Mouse (Mus musculus): ENCODE data around the gene Unc80. TPM values are rescaled to one million over a fixed set of nuclear protein-coding genes. Genes with fewer than 3 reads are reported as not detected.
A peak's percentile ranks its signal among the peaks of the same experiment; 100 is the strongest.

Gene Unc80
- polyA plus RNA-seq, 1 experiment from 2014 or later = 6.3 TPM

DNA sequence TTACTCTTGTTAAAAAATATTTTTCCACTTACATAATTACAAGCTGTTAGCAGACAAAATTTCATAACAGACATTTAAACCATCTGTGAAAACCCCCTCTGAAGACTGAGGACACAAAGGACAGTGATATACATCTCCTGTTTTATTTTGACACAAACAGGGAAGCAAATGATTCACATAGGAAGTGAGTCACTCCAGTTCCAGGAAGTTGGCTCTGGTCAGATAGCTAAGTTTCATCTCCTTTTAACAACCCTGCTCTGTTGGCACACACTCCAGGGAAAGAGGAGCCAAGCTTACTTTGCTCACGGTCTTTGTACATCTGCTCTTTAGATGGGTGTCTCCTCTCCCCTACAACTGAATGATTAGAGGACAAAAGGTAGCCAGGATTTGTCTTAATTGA lies 181.8 kb downstream of the Unc80 start:
- DNase-seq (no peak), ATAC-seq (ENCODE audit: low FRiP score, low TSS enrichment) (no peak)
- no peak overlapping the region for H3K27ac ChIP-seq (replicated peaks; ENCODE audit: low read depth, low read length)
- no peaks in the 10 kb centered on the region for H3K9me3 ChIP-seq (ENCODE audit: control insufficient read depth, low read length)
- H3K4me1 ChIP-seq (ENCODE audit: control insufficient read depth, insufficient read depth, low read length) = 0 out of 2 replicates have a peak, but pooled peaks cover 1% of the 10 kb centered on the region
- H3K27me3 ChIP-seq (ENCODE audit: control insufficient read depth, insufficient read depth, low read length) = no peaks in the 10 kb centered on the region
- no peak overlapping the region for H3K4me2 ChIP-seq (ENCODE audit: low read length)
- no peak overlapping the region for H3K4me3 ChIP-seq (replicated peaks; ENCODE audit: low read depth, low read length)
- H3K36me3 ChIP-seq (ENCODE audit: control insufficient read depth, insufficient read depth, low read length) = no peaks in the 10 kb centered on the region
- 51% methylated on average over 1 of the region's 1 CpGs for WGBS
- H3K9ac ChIP-seq (replicated peaks; ENCODE audit: low read length) = no peak overlapping the region

GRCm38 (mm10) chr1:66655119-66655746 lies 187.1 kb downstream of the Unc80 start:
- ATAC-seq (ENCODE audit: low FRiP score, low TSS enrichment) = peak; percentile 91
- H3K4me1 ChIP-seq (ENCODE audit: control insufficient read depth, insufficient read depth, low read length) = 0 out of 2 replicates have a peak, but pooled peaks cover 6% of the 10 kb centered on the region
- no peaks in the 10 kb centered on the region for H3K36me3 ChIP-seq (ENCODE audit: control insufficient read depth, insufficient read depth, low read length)
- H3K4me2 ChIP-seq (ENCODE audit: low read length) = no peak overlapping the region; the same call in 1 of the 2 replicates
- H3K4me3 ChIP-seq (replicated peaks; ENCODE audit: low read depth, low read length) = no peak overlapping the region
- H3K27ac ChIP-seq (replicated peaks; ENCODE audit: low read depth, low read length) = peak overlapping the region; percentile 41; the same call in 1 of the 2 replicates
- no peak overlapping the region for H3K9ac ChIP-seq (replicated peaks; ENCODE audit: low read length)
- peak; percentile 72 for DNase-seq
- 32% methylated on average over 4 of the region's 4 CpGs for WGBS
- H3K27me3 ChIP-seq (ENCODE audit: control insufficient read depth, insufficient read depth, low read length) = no peaks in the 10 kb centered on the region
- no peaks in the 10 kb centered on the region for H3K9me3 ChIP-seq (ENCODE audit: control insufficient read depth, low read length)

DNA sequence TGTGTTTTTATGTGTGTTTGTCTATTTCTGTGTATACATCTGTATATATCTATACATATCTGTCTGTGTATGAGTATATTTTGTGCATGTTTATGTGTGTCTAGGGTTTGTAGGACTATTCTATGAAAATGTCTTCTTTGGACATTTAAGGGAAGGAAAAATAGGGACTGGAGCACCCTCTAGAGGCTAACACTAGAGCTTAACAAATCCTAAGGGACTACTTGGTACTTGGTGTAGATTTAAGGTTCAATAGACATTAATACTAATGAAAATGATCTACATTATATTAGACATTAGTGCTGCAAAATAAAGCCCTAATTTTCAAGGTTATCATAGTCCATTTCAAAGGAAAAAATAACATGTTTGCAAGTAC lies 187.6 kb downstream of the Unc80 start:
- no peaks in the 10 kb centered on the region for H3K27me3 ChIP-seq (ENCODE audit: control insufficient read depth, insufficient read depth, low read length)
- H3K4me1 ChIP-seq (ENCODE audit: control insufficient read depth, insufficient read depth, low read length) = 0 out of 2 replicates have a peak, but pooled peaks cover 6% of the 10 kb centered on the region
- H3K27ac ChIP-seq (replicated peaks; ENCODE audit: low read depth, low read length) = no peak overlapping the region
- peak; percentile 83 for DNase-seq
- no peak overlapping the region for H3K4me2 ChIP-seq (ENCODE audit: low read length)
- H3K9ac ChIP-seq (replicated peaks; ENCODE audit: low read length) = no peak overlapping the region
- H3K9me3 ChIP-seq (ENCODE audit: control insufficient read depth, low read length) = no peaks in the 10 kb centered on the region
- no peaks in the 10 kb centered on the region for H3K36me3 ChIP-seq (ENCODE audit: control insufficient read depth, insufficient read depth, low read length)
- ATAC-seq (ENCODE audit: low FRiP score, low TSS enrichment) = peak; percentile 66; the same call in 1 of the 2 replicates
- no peak overlapping the region for H3K4me3 ChIP-seq (replicated peaks; ENCODE audit: low read depth, low read length)

DNA sequence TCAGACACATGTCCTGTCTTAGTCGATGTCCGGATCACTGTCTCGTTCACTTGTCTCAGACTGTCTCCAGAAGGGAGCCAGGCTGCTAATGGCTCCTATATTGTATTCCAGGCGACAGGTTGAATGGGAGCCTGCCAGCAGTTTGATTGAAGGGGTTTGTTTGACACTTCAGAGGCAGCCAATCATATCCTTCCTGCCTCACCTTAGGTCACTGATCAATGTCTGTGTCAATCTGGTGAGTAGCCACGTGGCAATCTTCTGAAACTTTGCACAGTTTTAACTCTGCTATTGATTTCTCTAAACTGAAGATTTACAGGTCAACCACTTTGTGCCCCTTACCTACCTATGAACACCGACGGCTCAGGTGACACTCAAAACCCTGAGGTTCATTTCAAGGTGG lies 203.3 kb downstream of the Unc80 start:
- H3K36me3 ChIP-seq (ENCODE audit: control insufficient read depth, insufficient read depth, low read length) = no peaks in the 10 kb centered on the region
- H3K4me1 ChIP-seq (ENCODE audit: control insufficient read depth, insufficient read depth, low read length) = no peaks in the 10 kb centered on the region
- H3K4me2 ChIP-seq (ENCODE audit: low read length) = no peak overlapping the region
- WGBS = 71% methylated on average over 7 of the region's 7 CpGs
- no peak overlapping the region for H3K27ac ChIP-seq (replicated peaks; ENCODE audit: low read depth, low read length)
- H3K9ac ChIP-seq (replicated peaks; ENCODE audit: low read length) = no peak overlapping the region
- no peaks in the 10 kb centered on the region for H3K27me3 ChIP-seq (ENCODE audit: control insufficient read depth, insufficient read depth, low read length)
- no peaks in the 10 kb centered on the region for H3K9me3 ChIP-seq (ENCODE audit: control insufficient read depth, low read length)
- DNase-seq (no peak), ATAC-seq (ENCODE audit: low FRiP score, low TSS enrichment) (no peak)
- no peak overlapping the region for H3K4me3 ChIP-seq (replicated peaks; ENCODE audit: low read depth, low read length)

- H3K36me3 ChIP-seq (ENCODE audit: control insufficient read depth, insufficient read depth, low read length) = no peaks in the 10 kb centered on the region
- H3K27ac ChIP-seq (replicated peaks; ENCODE audit: low read depth, low read length) = no peak overlapping the region
- no peak overlapping the region for H3K4me2 ChIP-seq (ENCODE audit: low read length)
- DNase-seq = no peak
- no peak overlapping the region for H3K4me3 ChIP-seq (replicated peaks; ENCODE audit: low read depth, low read length)
- H3K27me3 ChIP-seq (ENCODE audit: control insufficient read depth, insufficient read depth, low read length) = no peaks in the 10 kb centered on the region
- WGBS = 90% methylated on average over 7 of the region's 7 CpGs
- no peak for ATAC-seq (ENCODE audit: low FRiP score, low TSS enrichment)
- no peaks in the 10 kb centered on the region for H3K9me3 ChIP-seq (ENCODE audit: control insufficient read depth, low read length)
- H3K9ac ChIP-seq (replicated peaks; ENCODE audit: low read length) = no peak overlapping the region
- no peaks in the 10 kb centered on the region for H3K4me1 ChIP-seq (ENCODE audit: control insufficient read depth, insufficient read depth, low read length)
Measured at GRCm38 (mm10) chr1:66672812-66673211, 204.6 kb downstream of the Unc80 start.

DNA sequence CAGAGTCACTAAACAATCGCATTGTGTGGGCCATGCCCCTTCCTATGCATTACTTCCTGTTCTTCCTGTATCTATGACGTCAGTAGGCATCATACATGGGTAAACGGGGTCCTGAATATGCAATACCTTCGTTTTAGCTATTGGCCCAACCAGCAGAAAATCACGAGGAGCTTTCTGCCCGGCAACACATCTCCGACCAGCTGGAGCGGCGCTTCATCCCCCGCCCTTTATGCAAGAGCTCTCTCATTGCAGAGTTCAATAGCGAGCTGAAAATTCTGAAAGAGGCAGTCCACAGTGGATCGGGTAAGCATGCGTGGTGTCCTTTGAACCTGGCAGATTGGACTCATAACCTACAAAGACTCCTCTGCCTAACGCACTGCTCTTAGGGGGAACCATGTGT lies 209.8 kb downstream of the Unc80 start:
- no peaks in the 10 kb centered on the region for H3K4me1 ChIP-seq (ENCODE audit: control insufficient read depth, insufficient read depth, low read length)
- H3K9ac ChIP-seq (replicated peaks; ENCODE audit: low read length) = no peak overlapping the region
- no peaks in the 10 kb centered on the region for H3K9me3 ChIP-seq (ENCODE audit: control insufficient read depth, low read length)
- H3K4me2 ChIP-seq (ENCODE audit: low read length) = no peak overlapping the region
- no peak overlapping the region for H3K27ac ChIP-seq (replicated peaks; ENCODE audit: low read depth, low read length)
- 68% methylated on average over 14 of the region's 14 CpGs for WGBS
- no peak overlapping the region for H3K4me3 ChIP-seq (replicated peaks; ENCODE audit: low read depth, low read length)
- no peak for DNase-seq
- no peak for ATAC-seq (ENCODE audit: low FRiP score, low TSS enrichment)
- no peaks in the 10 kb centered on the region for H3K36me3 ChIP-seq (ENCODE audit: control insufficient read depth, insufficient read depth, low read length)
- no peaks in the 10 kb centered on the region for H3K27me3 ChIP-seq (ENCODE audit: control insufficient read depth, insufficient read depth, low read length)

DNA sequence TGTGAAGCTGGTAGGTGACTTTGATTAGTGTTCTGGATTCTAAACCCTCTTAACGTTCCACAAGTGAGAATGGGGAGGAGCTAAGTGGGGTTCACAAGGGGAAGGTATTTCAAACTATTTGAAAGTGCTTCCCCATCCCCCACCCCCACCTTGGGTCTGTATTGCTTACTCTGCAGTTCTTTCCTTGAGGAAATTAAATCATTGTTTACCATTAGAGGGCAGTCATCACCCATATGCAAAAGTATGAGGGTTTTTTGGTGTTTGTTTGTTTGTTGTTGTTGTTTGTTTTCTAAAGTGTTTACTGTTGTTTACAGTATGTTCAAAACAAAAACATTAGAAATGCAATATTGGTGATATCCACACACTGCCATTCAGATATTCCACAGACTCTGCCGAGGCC lies 210.5 kb downstream of the Unc80 start:
- Histone ChIP-seq H3K4me2 (ENCODE audit: low read length) (no peak overlapping the region), H3K9me3 (ENCODE audit: control insufficient read depth, low read length) (no peaks in the 10 kb centered on the region), H3K4me1 (ENCODE audit: control insufficient read depth, insufficient read depth, low read length) (no peaks in the 10 kb centered on the region), H3K36me3 (ENCODE audit: control insufficient read depth, insufficient read depth, low read length) (no peaks in the 10 kb centered on the region), H3K27ac (replicated peaks; ENCODE audit: low read depth, low read length) (no peak overlapping the region), H3K27me3 (ENCODE audit: control insufficient read depth, insufficient read depth, low read length) (no peaks in the 10 kb centered on the region), H3K9ac (replicated peaks; ENCODE audit: low read length) (no peak overlapping the region), H3K4me3 (replicated peaks; ENCODE audit: low read depth, low read length) (no peak overlapping the region)
- peak; percentile 40 for DNase-seq
- 38% methylated on average over 2 of the region's 2 CpGs for whole genome bisulfite sequencing
- ATAC-seq (ENCODE audit: low FRiP score, low TSS enrichment) = no peak

GRCm38 (mm10) chr1:66682974-66683373 lies 214.8 kb downstream of the Unc80 start:
- WGBS = 92% methylated on average over 5 of the region's 5 CpGs
- Histone ChIP-seq H3K9me3 (ENCODE audit: control insufficient read depth, low read length) (no peaks in the 10 kb centered on the region), H3K4me1 (ENCODE audit: control insufficient read depth, insufficient read depth, low read length) (no peaks in the 10 kb centered on the region)

DNA sequence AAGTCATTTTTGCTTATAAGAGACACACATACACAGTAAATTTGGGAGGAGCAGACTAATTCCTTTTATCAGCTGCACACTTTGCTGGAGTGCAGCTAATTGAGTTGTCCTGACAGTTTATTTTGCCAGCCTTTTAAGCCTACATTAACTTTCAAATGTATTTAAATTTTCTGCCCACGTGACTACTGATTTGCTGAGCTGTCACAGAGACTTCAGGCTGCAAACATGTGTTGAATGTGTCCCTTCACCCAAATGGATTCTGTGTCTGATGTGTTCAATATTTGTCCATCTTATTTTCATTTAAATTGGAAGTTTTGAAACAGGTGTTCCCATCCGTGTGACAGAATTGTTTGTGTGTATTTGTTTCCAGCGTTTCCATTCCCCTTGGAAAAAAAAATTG lies 223.6 kb downstream of the Unc80 start:
- no peak overlapping the region for H3K4me3 ChIP-seq (replicated peaks; ENCODE audit: low read depth, low read length)
- WGBS = 54% methylated on average over 3 of the region's 3 CpGs
- H3K4me2 ChIP-seq (ENCODE audit: low read length) = no peak overlapping the region
- H3K27ac ChIP-seq (replicated peaks; ENCODE audit: low read depth, low read length) = no peak overlapping the region
- H3K27me3 ChIP-seq (ENCODE audit: control insufficient read depth, insufficient read depth, low read length) = no peaks in the 10 kb centered on the region
- no peaks in the 10 kb centered on the region for H3K4me1 ChIP-seq (ENCODE audit: control insufficient read depth, insufficient read depth, low read length)
- ATAC-seq (ENCODE audit: low FRiP score, low TSS enrichment) = no peak
- no peaks in the 10 kb centered on the region for H3K9me3 ChIP-seq (ENCODE audit: control insufficient read depth, low read length)
- H3K36me3 ChIP-seq (ENCODE audit: control insufficient read depth, insufficient read depth, low read length) = no peaks in the 10 kb centered on the region
- H3K9ac ChIP-seq (replicated peaks; ENCODE audit: low read length) = no peak overlapping the region
- peak; percentile 20 for DNase-seq

More at GRCm38 (mm10) chr1:66682974-66683373, 214.8 kb downstream of the Unc80 start:
- ATAC-seq (ENCODE audit: low FRiP score, low TSS enrichment) = no peak
- Histone ChIP-seq H3K27me3 (ENCODE audit: control insufficient read depth, insufficient read depth, low read length) (no peaks in the 10 kb centered on the region), H3K4me2 (ENCODE audit: low read length) (no peak overlapping the region), H3K27ac (replicated peaks; ENCODE audit: low read depth, low read length) (no peak overlapping the region), H3K9ac (replicated peaks; ENCODE audit: low read length) (no peak overlapping the region), H3K36me3 (ENCODE audit: control insufficient read depth, insufficient read depth, low read length) (no peaks in the 10 kb centered on the region), H3K4me3 (replicated peaks; ENCODE audit: low read depth, low read length) (no peak overlapping the region)
- DNase-seq = no peak

Data from midbrain, embryonic 14.5 days (tissue).